Mouse (Mus musculus) bone marrow macrophage, adult 2 months (primary cell): ENCODE data around the gene Krt18.

Experiments used
- CTCF ChIP-seq: IDR thresholded peaks from 2 replicates; pipeline ENCODE4 v1.5.1; 2012; ENCODE audit warnings: low read depth, mild to moderate bottlenecking, low read length, moderate library complexity
- POLR2A ChIP-seq: IDR thresholded peaks from 2 replicates; pipeline ENCODE4 v1.6.1; 2012; ENCODE audit warnings: mild to moderate bottlenecking, low read depth, low read length, borderline replicate concordance

- no peak for TF ChIP-seq CTCF
- TF ChIP-seq POLR2A, result no peak
These were observed 47.1 kb downstream of the Krt18 start for GRCm38 (mm10) chr15:102074876-102075585.
